Mouse (Mus musculus) embryonic facial prominence, embryonic 11.5 days (tissue): ENCODE results near the gene S100a2. TPM values are rescaled to one million over a fixed set of nuclear protein-coding genes. Genes with fewer than 3 reads are reported as not detected.

ENCODE experiments used
- ATAC-seq: fragments of 200-750 bp; cut with Nextera tagmentation; replicated peaks from 2 replicates; pipeline ENCODE4 v1.8.0; 2017; ENCODE audit warnings: low read depth; ENCODE audit not compliant: insufficient number of reproducible peaks, low FRiP score, low TSS enrichment
- DNase-seq: peaks from one replicate; pipeline ENCODE4 v3.0.0-alpha.2; 2015; ENCODE audit warnings: low spot score
- H3K27ac ChIP-seq: fragments of 300-500 bp; sonication (generic); replicated peaks from 2 replicates; pipeline ENCODE4 v1.5.1; 2014; ENCODE audit warnings: mild to moderate bottlenecking, low read depth, low read length, control low read depth
- H3K27me3 ChIP-seq: fragments of 300-500 bp; sonication (generic); 2 replicates; pipeline ENCODE4 v1.6.1; 2014; ENCODE audit warnings: mild to moderate bottlenecking, low read length, moderate library complexity, mixed read lengths; ENCODE audit not compliant: control insufficient read depth, insufficient read depth
- H3K36me3 ChIP-seq: fragments of 300-500 bp; sonication (generic); replicated peaks from 2 replicates; pipeline ENCODE4 v1.6.1; 2014; ENCODE audit warnings: low read depth, mild to moderate bottlenecking, low read length, moderate library complexity, mixed read lengths; ENCODE audit not compliant: control insufficient read depth, insufficient read depth
- H3K4me1 ChIP-seq: fragments of 300-500 bp; sonication (generic); 2 replicates; pipeline ENCODE4 v1.6.1; 2014; ENCODE audit warnings: low read length, mixed read lengths; ENCODE audit not compliant: control insufficient read depth, insufficient read depth
- H3K4me2 ChIP-seq: fragments of 300-500 bp; sonication (generic); 2 replicates; pipeline ENCODE4 v1.6.1; 2014; ENCODE audit warnings: low read depth, mild to moderate bottlenecking, control low read depth, low read length, moderate library complexity
- H3K4me3 ChIP-seq: fragments of 300-500 bp; sonication (generic); 2 replicates; pipeline ENCODE4 v1.5.1; 2014; ENCODE audit warnings: low read depth, low read length, control low read depth
- H3K9ac ChIP-seq: fragments of 300-500 bp; sonication (generic); replicated peaks from 2 replicates; pipeline ENCODE4 v1.6.1; 2014; ENCODE audit warnings: mild to moderate bottlenecking, control low read depth, low read length
- H3K9me3 ChIP-seq: fragments of 300-500 bp; sonication (generic); replicated peaks from 2 replicates; pipeline ENCODE4 v1.6.1; 2016; ENCODE audit warnings: mild to moderate bottlenecking, low read length, inconsistent platforms, mixed read lengths; ENCODE audit not compliant: control insufficient read depth
- WGBS: fragments of 180-500 bp; shearing (Covaris S2); extraction: QIAGEN DNeasy Blood & Tissue Kit; methylation state at CpG from one replicate; pipeline ENCODE4 v1.1.7; 2014; 5-methylcytosine and 5-hydroxymethylcytosine counted together
- polyA plus RNA-seq: library from polyadenylated mRNA; unstranded; fragments of >200 nt; fragmentation: Nextera tagmentation; extraction: Ambion mirVana; gene quantifications from 2 replicates; pipeline ENCODE4 v1.2.1, GENCODE M21; 2014

S100a2 gene
- polyA plus RNA-seq, 1 experiment from 2014 or later, result not detected

GRCm38 (mm10) chr3:90639511-90640154 lies 49.6 kb downstream of the S100a2 start:
- H3K27ac ChIP-seq, result no peak overlapping the region
- 56% methylated on average over 7 of the region's 7 CpGs for WGBS
- no peak overlapping the region for H3K4me3 ChIP-seq
- no peak overlapping the region for H3K4me2 ChIP-seq
- no peak for ATAC-seq
- H3K4me1 ChIP-seq, result no peaks in the 10 kb centered on the region
- no peak overlapping the region for H3K9ac ChIP-seq
- no peaks in the 10 kb centered on the region for H3K36me3 ChIP-seq
- no peaks in the 10 kb centered on the region for H3K27me3 ChIP-seq
- peak; percentile 55 for DNase-seq
- no peaks in the 10 kb centered on the region for H3K9me3 ChIP-seq

- Histone ChIP-seq H3K27me3 (no peaks in the 10 kb centered on the region), H3K36me3 (no peaks in the 10 kb centered on the region), H3K4me3 (no peak overlapping the region), H3K4me1 (no peaks in the 10 kb centered on the region), H3K4me2 (no peak overlapping the region), H3K9ac (no peak overlapping the region), H3K27ac (no peak overlapping the region), H3K9me3 (no peaks in the 10 kb centered on the region)
- DNase-seq, result no peak
- ATAC-seq, result no peak
- WGBS, result 87% methylated on average over 7 of the region's 7 CpGs
Observed at GRCm38 (mm10) chr3:90640981-90641380, 50.9 kb downstream of the S100a2 start.

Other genes starting within 250 kb of the S100a2 start
- 15.3 and 16.8 TPM in 2 replicates for gene Slc27a3, start 200.3 kb upstream of the S100a2 start, polyA plus RNA-seq
- 31.7 and 32.1 TPM in 2 replicates for gene Ints3, start 156.6 kb upstream of the S100a2 start, polyA plus RNA-seq
- gene Npr1, start 124.4 kb upstream of the S100a2 start, polyA plus RNA-seq, result 1.7 and 3.0 TPM in 2 replicates
- 364 and 383 TPM in 2 replicates for gene Ilf2, start 114.1 kb upstream of the S100a2 start, polyA plus RNA-seq
- 63.3 and 65.8 TPM in 2 replicates for gene Snapin, start 99.2 kb upstream of the S100a2 start, polyA plus RNA-seq
- 126 and 132 TPM in 2 replicates for gene Chtop, start 80.7 kb upstream of the S100a2 start, polyA plus RNA-seq
- gene S100a1, start 75.9 kb upstream of the S100a2 start, polyA plus RNA-seq, result 8.4 and 13.4 TPM in 2 replicates
- gene S100a13, start 75.8 kb upstream of the S100a2 start, polyA plus RNA-seq, result 12.9 and 14.6 TPM in 2 replicates
- gene S100a14, start 63.4 kb upstream of the S100a2 start, polyA plus RNA-seq, result 0.32 TPM in 1 of 2 replicates, not detected in the other
- gene S100a16, start 53.0 kb upstream of the S100a2 start, polyA plus RNA-seq, result 48.2 and 52.1 TPM in 2 replicates
- not detected in 2 replicates for gene S100a3, start 29.7 kb upstream of the S100a2 start, polyA plus RNA-seq
- not detected in 2 replicates for gene Gm42674, start 11.7 kb downstream of the S100a2 start, polyA plus RNA-seq
- 3.4 and 3.9 TPM in 2 replicates for gene S100a4, start 13.5 kb downstream of the S100a2 start, polyA plus RNA-seq
- not detected in 2 replicates for gene S100a5, start 18.3 kb downstream of the S100a2 start, polyA plus RNA-seq
- gene S100a6, start 22.6 kb downstream of the S100a2 start, polyA plus RNA-seq, result 23.7 and 25.3 TPM in 2 replicates
- gene S100a7a, start 63.8 kb downstream of the S100a2 start, polyA plus RNA-seq, result not detected in 2 replicates
- gene S100a8, start 78.7 kb downstream of the S100a2 start, polyA plus RNA-seq, result 10.5 and 13.2 TPM in 2 replicates
- 5.7 and 5.8 TPM in 2 replicates for gene S100a9, start 105.5 kb downstream of the S100a2 start, polyA plus RNA-seq
- gene Pglyrp4, start 136.7 kb downstream of the S100a2 start, polyA plus RNA-seq, result not detected in 2 replicates
- not detected in 2 replicates for gene Gm5849, start 187.6 kb downstream of the S100a2 start, polyA plus RNA-seq